Mouse (Mus musculus) thymus, postnatal 14 days (tissue): ENCODE data around the gene Acp7.

ENCODE experiments used
- DNase-seq: peaks from one replicate; pipeline ENCODE4 v3.0.0; 2021

The Acp7 gene

DNA sequence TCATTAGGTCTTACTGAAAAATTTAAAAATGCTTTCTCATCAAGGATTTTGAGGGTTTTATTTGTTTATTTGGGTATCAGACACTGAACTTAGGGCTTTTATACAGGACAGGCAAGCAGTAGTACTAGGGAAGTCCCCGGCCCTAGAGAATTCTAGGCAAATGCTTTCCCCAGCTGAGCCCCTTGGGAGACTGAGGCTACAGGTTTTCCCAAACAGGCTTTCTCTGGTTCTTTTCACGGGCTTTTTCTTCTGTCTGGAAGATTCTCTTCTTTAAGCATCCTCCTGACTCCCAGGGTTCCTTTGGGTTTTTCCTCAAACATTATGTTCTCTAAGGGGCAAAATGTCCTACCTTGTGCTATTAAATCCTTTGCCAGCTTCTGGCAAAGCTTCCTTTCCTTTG, 32.2 kb downstream of the Acp7 start:
- DNase-seq = no peak

DNA sequence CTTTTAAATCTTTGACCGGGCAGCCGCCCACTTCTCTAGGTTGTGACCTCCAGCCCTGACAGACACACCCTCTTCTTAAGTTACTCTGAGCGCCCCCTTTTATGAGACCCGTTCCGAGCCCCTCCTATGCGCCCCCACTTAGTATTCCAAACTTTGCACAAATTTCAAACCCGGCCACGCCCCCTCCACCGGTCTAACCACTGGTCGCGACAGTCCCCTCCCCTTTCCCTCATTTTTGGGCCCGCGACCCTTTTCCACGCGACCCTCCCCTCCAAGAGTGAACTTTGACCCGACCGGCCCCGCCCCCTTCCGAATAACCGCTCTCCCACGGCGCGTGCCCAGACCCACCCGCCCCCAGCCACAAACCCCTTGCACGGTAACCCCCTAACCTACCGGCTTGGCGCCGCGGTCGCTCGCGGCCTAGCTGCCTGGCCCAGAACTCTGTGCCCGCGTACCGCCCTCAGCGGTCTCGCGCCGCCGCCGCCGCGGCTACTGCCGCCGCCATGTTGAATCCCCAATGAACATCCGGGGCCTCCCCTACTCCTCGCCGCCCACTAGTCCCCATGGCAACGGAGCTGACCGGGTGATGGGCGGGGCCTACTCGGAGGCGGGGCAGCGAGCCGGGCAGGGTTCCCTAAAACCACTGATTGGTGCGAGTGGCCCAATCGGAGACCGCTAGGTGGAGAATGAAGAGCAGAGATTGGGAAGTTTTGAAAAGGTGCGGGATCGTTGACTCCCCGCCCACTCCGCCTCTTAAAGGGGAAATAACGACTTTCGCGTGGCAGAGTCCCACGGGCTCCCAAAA, 33.3 kb downstream of the Acp7 start, which contains the start of the genes Samd4b and Pak4:
Gene Samd4b (minus strand): TSS at position 503 of the 805 bp plus-strand sequence.
Gene Pak4 (minus strand): TSS at position 544 of the 805 bp plus-strand sequence.
- peak; percentile 100 for DNase-seq

- no peak for DNase-seq
These were observed 33.9 kb downstream of the Acp7 start for GRCm38 (mm10) chr7:28597277-28597570.

- DNase-seq = no peak
These were observed 34.5 kb downstream of the Acp7 start for GRCm38 (mm10) chr7:28596436-28597276.

DNA sequence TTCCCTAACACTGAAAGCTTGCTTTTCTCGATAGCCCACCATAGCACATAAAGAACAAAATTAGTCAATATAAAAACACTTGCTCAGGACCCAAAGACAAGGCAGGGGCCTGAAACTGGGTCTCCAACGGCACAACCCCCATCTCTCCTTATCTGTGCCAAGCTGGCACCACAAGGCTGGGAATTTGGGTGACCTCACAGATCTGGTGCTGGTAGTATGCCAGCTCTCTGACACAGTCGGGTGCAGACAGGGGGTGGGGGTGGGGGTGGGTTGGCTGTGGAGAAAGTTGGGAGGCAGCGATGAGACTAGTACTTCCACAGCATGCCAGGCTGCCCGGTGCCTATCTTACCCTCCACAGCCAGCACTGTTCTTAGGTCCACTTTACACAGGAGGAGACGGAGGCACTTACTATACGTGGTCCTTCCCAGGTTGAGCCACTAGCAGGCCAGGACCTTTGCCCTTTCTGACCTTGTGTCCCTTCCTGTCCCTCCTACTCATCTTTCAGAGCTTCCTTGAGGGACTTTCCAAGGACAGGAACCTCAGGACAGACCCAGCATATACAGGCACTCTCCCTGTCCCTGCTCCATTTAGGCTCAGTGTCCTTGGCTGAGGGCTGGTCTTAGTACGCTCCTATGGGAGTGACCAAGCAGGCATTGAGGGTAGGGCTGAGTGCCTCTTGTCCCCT, 35.2 kb downstream of the Acp7 start:
- no peak for DNase-seq

DNA sequence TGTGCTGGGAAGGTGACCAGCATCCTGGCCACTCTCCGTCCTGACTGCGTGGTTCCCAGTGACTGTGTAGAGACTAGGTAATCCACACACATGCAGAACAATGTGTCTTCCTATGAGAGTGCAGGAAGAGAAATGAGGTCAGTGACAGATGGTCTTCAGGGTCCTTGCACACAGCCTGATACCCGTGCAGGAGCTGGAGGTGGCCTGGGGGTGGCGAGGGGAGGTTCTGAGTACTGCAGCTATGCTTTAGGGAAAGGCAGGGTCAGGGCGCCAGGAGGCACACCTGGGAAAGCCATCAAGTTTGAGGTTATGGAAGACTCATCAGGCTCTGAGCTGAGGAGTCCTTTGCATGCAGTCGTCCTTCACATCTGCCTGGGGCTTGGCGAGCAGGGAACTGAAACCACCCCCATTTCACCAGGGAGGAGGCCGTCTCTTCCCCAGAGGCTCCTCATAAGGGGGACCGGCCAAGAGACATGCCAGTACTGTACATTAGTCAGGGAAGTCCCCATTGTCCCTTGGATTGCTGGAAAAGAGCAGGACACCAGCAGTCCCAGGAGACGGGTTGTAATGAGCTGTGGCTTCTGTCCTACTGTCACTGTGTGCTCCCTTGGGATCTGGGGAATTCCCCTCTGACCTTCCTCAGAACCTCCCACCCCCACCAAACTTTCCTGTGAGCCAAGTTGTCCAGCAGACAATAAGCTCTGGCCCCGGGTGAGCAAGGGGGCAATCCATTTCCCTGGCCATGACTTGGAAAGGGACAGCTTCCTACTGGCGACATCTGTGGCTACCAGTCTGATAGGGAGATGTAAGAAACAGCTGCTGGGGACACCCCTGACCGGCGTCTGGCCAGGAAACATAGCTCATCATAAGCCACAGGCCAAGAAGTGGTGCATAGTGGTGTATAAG, 37.7 kb downstream of the Acp7 start:
- DNase-seq = no peak

DNA sequence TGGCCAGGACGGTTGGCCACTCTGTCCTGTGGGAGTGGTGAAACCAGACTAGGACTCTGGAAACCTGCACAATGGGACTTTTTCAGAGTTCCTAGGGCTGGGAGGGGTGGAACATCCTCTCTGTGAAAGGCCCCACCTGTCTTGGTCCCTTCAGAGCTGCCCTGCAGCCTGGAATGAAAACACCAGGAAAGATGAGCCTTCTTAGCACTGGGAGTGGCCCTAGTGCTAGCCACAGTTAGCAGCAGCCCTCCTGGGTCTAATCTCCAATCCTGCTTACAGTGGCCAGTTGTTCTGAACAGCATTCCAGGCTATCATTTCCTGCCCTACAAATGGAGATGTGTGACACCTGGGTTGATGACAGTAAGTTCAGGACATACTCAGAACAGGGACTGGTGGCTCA, 39.3 kb downstream of the Acp7 start:
- DNase-seq = no peak

GRCm38 (mm10) chr7:28587644-28588043, 43.5 kb downstream of the Acp7 start:
- no peak for DNase-seq

- no peak for DNase-seq
These were observed 44.3 kb downstream of the Acp7 start for GRCm38 (mm10) chr7:28586663-28587411.

DNA sequence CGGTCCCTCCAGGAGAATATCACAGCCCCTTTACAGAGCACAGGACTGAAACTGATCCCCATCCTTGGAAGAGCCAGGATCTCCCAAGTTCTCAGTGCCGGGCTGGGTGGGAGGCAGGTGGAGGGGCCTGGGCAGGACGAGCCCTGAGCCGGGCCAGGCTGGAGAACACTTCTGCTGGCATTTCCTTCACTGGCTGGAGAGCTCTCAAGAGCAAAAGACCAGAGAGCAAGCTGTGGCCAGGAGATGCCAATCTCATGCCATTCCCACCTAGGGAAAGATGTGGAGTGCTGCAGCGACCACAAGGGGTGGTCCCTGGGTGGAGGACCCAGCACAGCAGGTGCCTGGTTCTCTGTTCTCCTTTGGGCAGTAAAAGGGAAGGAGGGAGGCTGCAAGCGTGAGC, 46.1 kb downstream of the Acp7 start:
- DNase-seq = no peak

GRCm38 (mm10) chr7:28584468-28584867, 46.7 kb downstream of the Acp7 start:
- DNase-seq = no peak

DNA sequence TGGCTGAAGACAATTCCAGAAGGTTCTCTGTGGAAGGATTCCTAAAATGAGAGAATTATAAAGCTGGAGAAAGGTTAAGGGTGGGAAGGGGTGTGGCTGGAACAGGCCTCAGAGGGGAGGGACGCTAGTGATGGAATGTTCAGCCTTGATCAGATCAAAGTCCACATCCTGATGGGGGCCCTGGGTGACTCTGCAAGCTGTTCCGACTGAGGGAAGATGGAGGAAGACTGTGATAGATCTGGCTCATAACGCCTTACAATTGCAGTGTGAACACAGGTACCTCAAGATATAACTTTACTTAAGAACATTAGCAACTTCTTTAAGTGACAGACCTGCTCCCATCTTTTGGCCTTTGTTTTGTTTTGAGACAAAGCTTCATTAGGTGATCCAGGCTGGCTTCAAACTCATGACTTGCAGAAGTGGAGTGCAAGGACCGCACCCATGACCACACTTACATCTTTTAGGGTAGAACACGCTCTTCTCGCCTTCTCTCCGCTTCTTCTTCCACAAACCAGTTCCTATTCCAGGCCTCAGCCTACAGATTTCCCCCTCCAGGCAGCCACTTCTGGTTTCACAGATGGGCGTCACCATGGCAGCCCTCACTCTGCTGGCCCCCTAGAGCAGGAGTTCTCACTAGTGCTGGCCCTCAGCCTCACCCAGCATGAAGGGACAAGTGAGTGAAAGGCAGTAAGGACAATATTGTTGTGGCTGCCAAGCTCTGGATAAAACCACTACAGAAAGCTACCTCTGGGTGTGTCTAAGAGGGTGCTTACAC, 47.4 kb downstream of the Acp7 start:
- no peak for DNase-seq

- DNase-seq = no peak
These were observed 48.3 kb downstream of the Acp7 start for GRCm38 (mm10) chr7:28582841-28583240.

DNA sequence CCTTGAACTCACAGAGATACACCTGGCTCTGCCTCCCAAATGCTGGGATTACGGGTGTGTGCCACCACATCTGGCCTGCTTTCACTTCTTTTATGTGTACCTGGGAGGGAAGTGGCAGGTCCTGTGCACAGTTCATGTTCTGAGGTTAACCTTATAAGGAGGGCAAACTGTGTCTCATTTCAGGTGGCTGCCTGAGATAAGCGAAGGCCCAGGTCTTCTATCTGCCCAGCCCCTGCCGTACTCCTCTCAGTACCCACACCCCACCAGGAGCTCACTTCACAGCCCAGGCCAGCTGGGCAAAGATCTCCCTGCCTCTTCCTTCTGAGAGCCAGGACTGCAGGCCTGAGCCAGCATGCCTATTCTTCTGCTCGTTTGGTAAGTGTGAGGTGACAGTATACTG, 49.4 kb downstream of the Acp7 start:
- no peak for DNase-seq

DNA sequence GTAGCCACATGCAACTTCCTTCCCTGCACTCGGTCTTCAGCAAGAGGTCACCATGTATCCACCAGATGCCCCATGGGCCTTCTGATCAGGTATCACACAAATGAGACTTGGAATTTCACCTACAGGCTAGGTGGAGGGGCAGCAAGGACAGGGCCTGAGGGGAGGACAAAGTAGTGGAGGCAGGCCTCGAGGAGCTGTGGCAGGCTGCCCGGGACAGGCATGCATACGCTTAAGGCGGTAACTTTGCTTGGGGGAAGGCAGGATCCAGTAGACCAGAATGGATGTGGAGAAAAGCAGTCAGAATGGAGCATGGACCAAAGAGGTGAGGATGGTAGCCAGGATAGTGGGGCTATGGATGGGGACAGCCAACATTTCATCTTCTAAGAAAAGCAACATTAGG, 51.3 kb downstream of the Acp7 start:
- DNase-seq = no peak

DNA sequence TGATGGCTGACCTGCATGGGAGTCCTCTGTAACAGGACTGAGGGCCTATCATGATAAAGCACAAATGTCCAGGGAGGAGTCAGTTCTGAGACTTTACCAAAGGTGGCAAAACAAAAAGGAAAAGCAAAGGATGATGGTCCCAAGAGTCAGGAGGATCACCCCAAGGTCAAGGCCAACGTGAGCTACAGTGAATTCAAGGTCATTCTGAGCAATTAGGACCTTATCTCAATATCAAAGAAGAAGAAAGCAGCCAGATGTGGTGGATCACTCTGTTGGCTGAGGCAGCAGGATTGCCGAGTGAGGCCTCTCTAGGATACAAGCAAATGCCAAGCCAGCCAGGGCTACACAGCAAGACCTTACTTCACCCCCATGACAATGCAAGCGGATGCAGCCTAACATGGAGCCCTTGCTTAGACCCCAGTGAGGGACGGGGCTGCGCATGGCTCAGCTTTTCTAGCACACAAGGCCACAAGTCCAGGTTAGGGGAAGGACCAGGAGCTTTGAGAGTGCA, 52.5 kb downstream of the Acp7 start:
- no peak for DNase-seq

- DNase-seq = no peak
These were observed 53.1 kb downstream of the Acp7 start for GRCm38 (mm10) chr7:28577826-28578542.

DNA sequence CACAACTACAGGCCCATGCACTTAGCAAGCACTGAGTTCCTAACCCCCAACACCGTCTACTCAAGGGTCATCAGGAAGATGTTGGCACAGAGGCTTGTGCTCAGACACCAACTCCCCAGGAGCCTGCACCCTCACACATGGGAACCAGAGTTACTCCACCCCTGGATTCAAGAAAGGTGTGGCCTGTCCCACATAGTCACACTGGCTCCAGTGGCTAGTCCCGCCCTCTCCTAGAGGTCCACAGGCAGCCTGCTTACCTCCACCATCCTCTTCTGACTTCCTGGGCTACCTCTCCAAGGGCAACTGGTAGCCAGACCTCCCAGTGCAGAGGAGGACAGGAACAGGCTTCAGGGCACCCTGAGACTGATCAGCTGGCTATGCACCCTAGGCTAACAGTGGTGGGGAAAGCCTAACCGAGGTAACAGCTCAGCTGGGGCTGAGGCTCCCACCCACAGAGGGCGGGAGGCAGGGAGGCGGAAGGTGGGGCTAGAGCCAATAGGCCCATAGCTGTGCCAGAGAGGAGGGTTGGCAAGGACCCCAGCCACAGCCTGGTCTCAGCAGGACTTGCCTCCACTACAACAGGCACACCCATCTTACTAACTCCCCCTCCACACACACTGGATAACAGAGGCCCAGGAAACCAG, 54.7 kb downstream of the Acp7 start:
- DNase-seq = no peak

DNA sequence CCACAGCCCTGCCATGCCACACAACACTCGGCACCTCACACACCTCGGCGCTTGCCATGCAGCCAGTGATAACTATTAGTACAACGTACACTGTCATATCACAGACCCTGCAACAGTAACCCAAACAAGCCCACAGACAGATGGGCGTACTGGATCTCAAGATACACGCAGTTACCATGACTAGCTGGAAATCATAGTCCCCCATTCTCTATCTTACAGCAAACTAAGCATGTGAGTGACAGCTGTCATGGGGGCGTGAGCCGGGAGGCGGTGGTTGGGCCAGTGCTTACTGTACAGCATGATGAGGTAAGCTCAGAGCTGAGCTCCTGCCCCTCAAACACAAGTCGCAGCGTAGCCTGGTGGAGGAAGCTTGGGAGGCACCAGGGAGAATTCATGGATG, 55.5 kb downstream of the Acp7 start:
- DNase-seq = no peak

DNA sequence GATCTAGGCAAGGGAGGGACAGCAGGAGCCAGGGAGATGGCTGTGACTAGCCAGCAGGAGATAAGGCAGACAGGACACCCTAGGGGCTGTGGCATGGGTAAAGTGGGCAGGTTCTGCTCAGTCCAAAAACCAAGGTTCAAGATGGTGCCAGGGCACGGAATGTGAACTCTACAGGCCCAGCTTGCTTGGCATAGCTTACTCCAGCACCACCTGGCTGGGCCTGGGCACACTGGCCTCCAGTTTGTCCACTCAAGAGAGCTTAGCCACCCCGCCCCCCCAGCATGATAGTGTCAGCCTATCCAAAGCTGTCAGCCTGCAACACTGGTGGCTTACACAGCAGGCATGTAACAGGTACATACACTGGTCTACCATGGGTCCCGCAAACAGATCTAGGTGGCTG, 57.9 kb downstream of the Acp7 start:
- no peak for DNase-seq
